Mouse (Mus musculus) intestine, postnatal 0 days (tissue): Measurements from ENCODE around the gene Gm42372. TPM values are rescaled to one million over a fixed set of nuclear protein-coding genes. Genes with fewer than 3 reads are reported as not detected.
A peak's percentile ranks its signal among the peaks of the same experiment; 100 is the strongest.

ENCODE experiments used
- ATAC-seq: fragments of 200-750 bp; cut with Nextera tagmentation; 2 replicates; pipeline ENCODE4 v1.8.0; 2017; ENCODE audit warnings: mild to moderate bottlenecking, moderate TSS enrichment, moderate library complexity
- H3K27ac ChIP-seq: fragments of 300-500 bp; sonication (generic); 2 replicates; pipeline ENCODE4 v1.5.1; 2014; ENCODE audit warnings: mild to moderate bottlenecking, low read depth, low read length, moderate library complexity
- H3K27me3 ChIP-seq: fragments of 300-500 bp; sonication (generic); replicated peaks from 2 replicates; pipeline ENCODE4 v1.6.1; 2014; ENCODE audit warnings: low read length, mixed read lengths; ENCODE audit not compliant: control insufficient read depth, insufficient read depth
- H3K36me3 ChIP-seq: fragments of 300-500 bp; sonication (generic); 2 replicates; pipeline ENCODE4 v1.6.1; 2014; ENCODE audit warnings: mild to moderate bottlenecking, moderate library complexity; ENCODE audit not compliant: control insufficient read depth, insufficient read depth
- H3K4me1 ChIP-seq: fragments of 300-500 bp; sonication (generic); replicated peaks from 2 replicates; pipeline ENCODE4 v1.6.1; 2014; ENCODE audit warnings: antibody characterized with exemption, low read length, mixed read lengths; ENCODE audit not compliant: control insufficient read depth, insufficient read depth
- H3K4me2 ChIP-seq: fragments of 300-500 bp; sonication (generic); replicated peaks from 2 replicates; pipeline ENCODE4 v1.6.1; 2014; ENCODE audit warnings: low read depth, mild to moderate bottlenecking, moderate library complexity
- H3K4me3 ChIP-seq: fragments of 300-500 bp; sonication (generic); 2 replicates; pipeline ENCODE4 v1.5.1; 2014; ENCODE audit warnings: low read depth, low read length
- H3K9ac ChIP-seq: fragments of 300-500 bp; sonication (generic); 2 replicates; pipeline ENCODE4 v1.6.1; 2014; ENCODE audit warnings: mild to moderate bottlenecking, low read depth, low read length
- H3K9me3 ChIP-seq: fragments of 300-500 bp; sonication (generic); 2 replicates; pipeline ENCODE4 v1.6.1; 2016; ENCODE audit warnings: mixed run types; ENCODE audit not compliant: control insufficient read depth
- CTCF ChIP-seq: sonication (generic); IDR thresholded peaks from 2 replicates; pipeline ENCODE4 v1.5.1; 2016; ENCODE audit warnings: low read depth, mild to moderate bottlenecking, control low read depth, antibody characterized with exemption, moderate library complexity
- WGBS: fragments of 180-500 bp; shearing (Covaris S2); extraction: QIAGEN DNeasy Blood & Tissue Kit; methylation state at CpG from one replicate; pipeline ENCODE4 v1.1.7; 2014; 5-methylcytosine and 5-hydroxymethylcytosine counted together
- polyA plus RNA-seq: library from polyadenylated mRNA; unstranded; fragments of >200 nt; fragmentation: Nextera tagmentation; extraction: Ambion mirVana; gene quantifications from 2 replicates; pipeline ENCODE4 v1.2.1, GENCODE M21; 2015

Gene Gm42372
- polyA plus RNA-seq, 1 experiment from 2014 or later, result 0.09 TPM

DNA sequence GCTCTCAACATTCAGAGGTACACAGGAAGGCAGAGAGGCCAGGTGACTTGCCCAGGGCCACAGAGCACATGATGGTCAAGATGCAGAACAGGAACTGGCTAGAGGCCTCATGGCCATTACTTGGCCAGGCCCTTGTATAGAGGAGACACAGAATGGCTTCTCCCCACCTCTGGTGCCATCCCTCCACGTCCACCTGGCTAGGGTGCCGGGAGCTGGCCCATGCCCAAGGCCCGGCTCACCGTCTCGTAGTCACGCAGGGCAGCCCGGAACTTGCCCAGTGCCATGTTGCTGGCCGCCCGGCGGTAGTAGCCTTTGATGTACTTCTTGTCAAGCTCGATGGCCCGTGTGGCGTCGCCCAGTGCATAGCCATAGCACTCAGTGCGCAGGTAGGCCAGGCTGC is 39.3 kb downstream of the Gm42372 start:
- no peak overlapping the region for H3K27ac ChIP-seq

DNA sequence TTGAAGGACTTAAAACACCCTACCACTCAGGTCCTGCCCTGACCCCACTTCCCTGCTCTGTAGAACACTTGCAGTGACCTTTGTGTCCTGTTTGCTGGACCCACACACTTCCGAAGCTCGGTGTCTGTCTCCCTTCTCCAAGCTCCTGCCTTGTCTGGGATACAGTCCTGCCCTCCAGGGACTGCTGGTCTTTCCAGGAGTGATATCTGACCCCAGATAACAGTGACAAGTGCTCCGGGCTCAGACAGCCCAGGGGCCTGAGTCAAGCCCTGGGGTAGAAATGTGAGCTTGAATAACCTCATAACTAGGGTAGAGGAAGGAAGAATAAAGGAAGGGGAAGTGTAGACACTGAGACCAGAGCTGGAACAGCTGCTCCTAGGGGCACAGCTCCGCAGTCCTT is 40.8 kb downstream of the Gm42372 start:
- H3K4me3 ChIP-seq, result no peak overlapping the region
- H3K4me2 ChIP-seq, result no peak overlapping the region; the same call in 1 of the 2 replicates
- WGBS, result 64% methylated on average over 4 of the region's 4 CpGs
- ATAC-seq, result no peak
- H3K36me3 ChIP-seq, result peaks cover 38% of the 10 kb centered on the region
- peaks cover 20% of the 10 kb centered on the region for H3K4me1 ChIP-seq
- no peak for TF ChIP-seq CTCF
- no peaks in the 10 kb centered on the region for H3K27me3 ChIP-seq
- H3K27ac ChIP-seq, result peak overlapping the region; percentile 31; the same call in 1 of the 2 replicates
- H3K9me3 ChIP-seq, result no peaks in the 10 kb centered on the region
- H3K9ac ChIP-seq, result no peak overlapping the region

More for the DNA sequence above, 39.3 kb downstream of the Gm42372 start:
- 95% methylated on average over 15 of the region's 15 CpGs for WGBS
- H3K4me3 ChIP-seq, result no peak overlapping the region
- H3K36me3 ChIP-seq, result peaks cover 38% of the 10 kb centered on the region
- H3K9me3 ChIP-seq, result no peaks in the 10 kb centered on the region
- no peaks in the 10 kb centered on the region for H3K27me3 ChIP-seq
- no peak for TF ChIP-seq CTCF
- no peak overlapping the region for H3K9ac ChIP-seq
- peaks cover 20% of the 10 kb centered on the region for H3K4me1 ChIP-seq
- no peak overlapping the region for H3K4me2 ChIP-seq
- no peak for ATAC-seq

DNA sequence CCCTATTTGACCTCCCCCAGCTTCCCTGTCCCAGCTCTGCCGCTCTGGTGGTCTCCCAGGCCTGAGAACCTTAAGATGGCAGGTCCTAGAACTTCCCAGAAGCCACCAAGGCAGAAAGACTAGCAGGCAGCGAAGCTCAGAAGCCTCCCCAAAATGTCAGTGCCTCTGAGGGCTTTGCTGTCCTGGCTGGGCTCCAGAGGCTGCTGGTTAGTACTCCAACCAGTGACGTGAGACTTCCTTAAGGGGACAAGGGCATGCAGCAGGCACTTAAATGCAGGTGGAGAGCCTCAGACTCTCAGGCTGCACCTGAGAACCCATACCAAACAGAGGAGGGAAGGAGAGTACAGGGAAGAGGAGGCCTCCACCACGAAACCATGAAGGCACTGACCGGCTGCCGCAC is 41.3 kb downstream of the Gm42372 start:
- H3K9me3 ChIP-seq, result no peaks in the 10 kb centered on the region
- no peaks in the 10 kb centered on the region for H3K27me3 ChIP-seq
- H3K4me3 ChIP-seq, result no peak overlapping the region
- WGBS, result 76% methylated on average over 6 of the region's 6 CpGs
- peak overlapping the region; percentile 31; the same call in 1 of the 2 replicates for H3K27ac ChIP-seq
- TF ChIP-seq CTCF, result no peak
- 0 out of 2 replicates have a peak overlapping the region, but pooled peaks have one; percentile 21 for H3K4me2 ChIP-seq
- ATAC-seq, result no peak
- peaks cover 38% of the 10 kb centered on the region for H3K36me3 ChIP-seq
- H3K9ac ChIP-seq, result no peak overlapping the region
- peaks cover 20% of the 10 kb centered on the region for H3K4me1 ChIP-seq

DNA sequence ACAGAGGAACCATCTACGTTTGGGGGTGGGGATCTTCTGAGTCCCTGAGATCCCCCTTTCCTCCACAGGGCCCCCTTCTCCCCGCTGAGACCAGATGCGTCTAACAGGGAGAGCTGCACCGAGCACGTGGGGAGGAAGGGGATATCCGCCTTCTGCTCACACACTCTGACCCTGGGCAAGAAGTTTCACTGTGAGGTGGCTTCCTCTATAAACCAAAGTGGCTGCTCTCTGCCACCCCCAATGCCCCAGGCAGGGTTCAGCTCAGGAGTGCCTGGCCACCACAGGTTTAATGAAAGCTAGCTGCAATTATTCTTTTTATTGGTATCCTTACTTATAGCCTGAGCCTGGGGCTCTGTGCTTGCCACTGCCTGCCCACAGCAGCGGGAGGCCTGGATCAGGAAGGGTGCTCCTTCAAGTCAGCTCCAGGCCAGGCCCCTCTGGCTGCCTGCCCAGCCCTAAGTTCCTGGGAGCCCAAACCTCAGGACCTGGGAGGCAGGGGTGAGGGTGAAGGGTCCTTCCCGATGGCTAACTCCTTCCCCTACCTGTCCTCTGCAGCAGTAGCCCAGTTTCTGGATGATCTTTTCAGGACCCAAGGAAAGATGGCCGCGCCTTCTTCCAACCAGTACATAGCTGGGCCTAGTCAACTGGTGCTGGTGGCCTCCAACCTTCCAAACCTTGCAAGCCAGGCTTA is 42.1 kb downstream of the Gm42372 start:
- H3K9ac ChIP-seq, result 0 out of 2 replicates have a peak overlapping the region, but pooled peaks have one; percentile 37
- 0 out of 2 replicates have a peak overlapping the region, but pooled peaks have one; percentile 2 for H3K4me3 ChIP-seq

DNA sequence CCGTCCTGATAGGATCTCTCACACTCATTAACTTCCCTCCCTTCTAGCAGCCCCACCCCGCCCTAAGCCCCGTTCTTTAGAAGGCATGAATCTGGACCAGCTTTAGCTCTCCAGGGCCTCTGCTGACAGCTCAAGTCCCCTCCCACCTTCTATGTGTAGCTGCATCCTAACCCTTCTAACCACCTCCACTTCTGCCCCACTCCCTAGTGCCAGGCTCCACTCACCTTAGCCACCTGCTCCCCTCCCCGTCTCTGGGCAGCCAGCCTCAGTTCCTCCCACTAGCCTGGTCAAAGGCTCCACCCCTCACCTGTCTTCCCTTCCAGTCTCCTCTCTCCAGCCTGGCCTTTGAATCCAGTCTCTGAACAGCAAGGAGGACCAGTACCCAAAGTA is 42.6 kb downstream of the Gm42372 start:
- ATAC-seq, result 0 out of 2 replicates have a peak, but pooled peaks have one; percentile 11
- WGBS, result 28% methylated on average over 4 of the region's 4 CpGs
- H3K4me2 ChIP-seq, result peak overlapping the region; percentile 83
- 0 out of 2 replicates have a peak overlapping the region, but pooled peaks have one; percentile 7 for H3K9ac ChIP-seq
- no peak for TF ChIP-seq CTCF
- H3K27me3 ChIP-seq, result no peaks in the 10 kb centered on the region
- no peaks in the 10 kb centered on the region for H3K9me3 ChIP-seq
- H3K4me3 ChIP-seq, result 0 out of 2 replicates have a peak overlapping the region, but pooled peaks have one; percentile 2
- peak overlapping the region; percentile 5; the same call in 1 of the 2 replicates for H3K27ac ChIP-seq
- peaks cover 20% of the 10 kb centered on the region for H3K4me1 ChIP-seq
- peaks cover 31% of the 10 kb centered on the region for H3K36me3 ChIP-seq

More for the DNA sequence above, 42.1 kb downstream of the Gm42372 start:
- Histone ChIP-seq H3K27me3 (no peaks in the 10 kb centered on the region), H3K4me2 (peak overlapping the region; percentile 83), H3K4me1 (peaks cover 20% of the 10 kb centered on the region), H3K9me3 (no peaks in the 10 kb centered on the region), H3K27ac (peak overlapping the region; percentile 5; the same call in 1 of the 2 replicates), H3K36me3 (peaks cover 32% of the 10 kb centered on the region)
- WGBS, result 57% methylated on average over 10 of the region's 10 CpGs
- no peak for TF ChIP-seq CTCF
- no peak for ATAC-seq

DNA sequence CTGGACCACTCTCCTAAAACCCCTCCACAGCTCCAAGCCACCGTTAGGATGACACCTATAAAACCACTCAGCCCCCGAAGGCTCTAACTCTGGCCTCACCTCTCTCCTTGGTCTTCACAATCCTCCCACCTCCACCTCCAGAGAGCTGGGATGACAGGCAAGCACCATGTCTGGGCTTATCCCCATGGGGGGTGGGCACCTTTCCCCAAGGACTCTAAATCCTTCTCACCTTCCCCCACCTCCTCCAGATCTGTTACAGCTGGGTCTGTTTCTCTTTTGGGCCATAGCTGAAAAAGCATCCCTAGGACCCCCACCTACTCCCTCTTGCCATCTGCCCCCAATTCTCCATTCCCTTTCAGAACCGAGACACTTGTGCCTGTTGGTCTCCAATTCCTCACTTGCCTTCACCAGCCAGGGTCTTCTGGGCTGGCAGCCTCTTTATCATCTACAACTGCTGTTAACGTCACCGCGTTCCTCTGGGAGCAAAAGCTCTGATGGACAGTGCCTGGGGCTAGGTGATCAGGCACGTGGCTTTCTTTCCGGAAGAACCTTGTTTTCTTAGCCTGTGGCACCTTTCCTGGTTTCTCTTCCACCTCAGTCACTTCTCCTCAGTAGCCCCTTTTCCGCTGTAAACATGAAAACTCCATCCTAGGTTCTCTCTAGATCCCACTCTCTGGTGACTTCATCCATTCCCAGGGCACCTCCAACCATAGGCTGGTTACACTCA is 43.2 kb downstream of the Gm42372 start:
- no peak for ATAC-seq
- Histone ChIP-seq H3K4me3 (peak overlapping the region; percentile 82; the same call in 1 of the 2 replicates), H3K27me3 (no peaks in the 10 kb centered on the region), H3K4me1 (peaks cover 20% of the 10 kb centered on the region), H3K36me3 (peaks cover 29% of the 10 kb centered on the region), H3K9ac (0 out of 2 replicates have a peak overlapping the region, but pooled peaks have one; percentile 7), H3K4me2 (peak overlapping the region; percentile 83), H3K9me3 (no peaks in the 10 kb centered on the region), H3K27ac (peak overlapping the region; percentile 5; the same call in 1 of the 2 replicates)
- no peak for TF ChIP-seq CTCF
- 69% methylated on average over 9 of the region's 9 CpGs for WGBS
